Mouse (Mus musculus) hindbrain, embryonic 14.5 days (tissue): Measurements from ENCODE around the gene Epb41l3. TPM values are rescaled to one million over a fixed set of nuclear protein-coding genes. Genes with fewer than 3 reads are reported as not detected.

Experiments
- ATAC-seq: fragments of 200-750 bp; cut with Nextera tagmentation; 2 replicates; pipeline ENCODE4 v1.8.0; 2017; ENCODE audit warnings: moderate number of reproducible peaks, mild to moderate bottlenecking, moderate TSS enrichment, moderate library complexity; ENCODE audit not compliant: low FRiP score
- DNase-seq: peaks from one replicate; pipeline ENCODE4 v3.0.0-alpha.2; 2015; ENCODE audit warnings: low spot score
- H3K27ac ChIP-seq: fragments of 300-500 bp; sonication (generic); 2 replicates; pipeline ENCODE4 v1.5.1; 2014; ENCODE audit warnings: mild to moderate bottlenecking, moderate library complexity
- H3K27me3 ChIP-seq: fragments of 300-500 bp; sonication (generic); 2 replicates; pipeline ENCODE4 v1.6.1; 2014; ENCODE audit warnings: mild to moderate bottlenecking, low read length, mixed read lengths; ENCODE audit not compliant: control insufficient read depth, insufficient read depth
- H3K36me3 ChIP-seq: fragments of 300-500 bp; sonication (generic); replicated peaks from 2 replicates; pipeline ENCODE4 v1.6.1; 2014; ENCODE audit not compliant: control insufficient read depth, insufficient read depth
- H3K4me1 ChIP-seq: fragments of 300-500 bp; sonication (generic); replicated peaks from 2 replicates; pipeline ENCODE4 v1.6.1; 2014; ENCODE audit warnings: antibody characterized with exemption, low read length, mixed read lengths; ENCODE audit not compliant: control insufficient read depth, insufficient read depth
- H3K4me2 ChIP-seq: fragments of 300-500 bp; sonication (generic); replicated peaks from 2 replicates; pipeline ENCODE4 v1.6.1; 2014; ENCODE audit warnings: mild to moderate bottlenecking, moderate library complexity
- H3K4me3 ChIP-seq: fragments of 300-500 bp; sonication (generic); replicated peaks from 2 replicates; pipeline ENCODE4 v1.5.1; 2014; ENCODE audit warnings: mild to moderate bottlenecking, low read length
- H3K9ac ChIP-seq: fragments of 300-500 bp; sonication (generic); 2 replicates; pipeline ENCODE4 v1.6.1; 2014
- H3K9me3 ChIP-seq: fragments of 300-500 bp; sonication (generic); 2 replicates; pipeline ENCODE4 v1.6.1; 2016; ENCODE audit warnings: low read length; ENCODE audit not compliant: control insufficient read depth
- WGBS: fragments of 180-500 bp; shearing (Covaris S2); extraction: QIAGEN DNeasy Blood & Tissue Kit; methylation state at CpG from one replicate; pipeline ENCODE4 v1.1.7; 2014; 5-methylcytosine and 5-hydroxymethylcytosine counted together
- polyA plus RNA-seq: library from polyadenylated mRNA; unstranded; fragments of >200 nt; fragmentation: Nextera tagmentation; extraction: Ambion mirVana; gene quantifications from 2 replicates; pipeline ENCODE4 v1.2.1, GENCODE M21; 2014

The Epb41l3 gene
- polyA plus RNA-seq, 1 experiment from 2014 or later = 108 TPM

GRCm38 (mm10) chr17:69220849-69221248 is 145.4 kb downstream of the Epb41l3 start:
- Histone ChIP-seq H3K4me2 (no peak overlapping the region), H3K27me3 (no peaks in the 10 kb centered on the region), H3K36me3 (no peaks in the 10 kb centered on the region; the same call in 1 of the 2 replicates), H3K27ac (no peak overlapping the region), H3K4me1 (no peaks in the 10 kb centered on the region), H3K4me3 (no peak overlapping the region), H3K9ac (no peak overlapping the region), H3K9me3 (no peaks in the 10 kb centered on the region)
- ATAC-seq (no peak), DNase-seq (no peak)
- 80% methylated on average over 7 of the region's 7 CpGs for WGBS

- no peaks in the 10 kb centered on the region for H3K4me1 ChIP-seq
- H3K36me3 ChIP-seq = no peaks in the 10 kb centered on the region; the same call in 1 of the 2 replicates
- H3K27ac ChIP-seq = no peak overlapping the region
- no peaks in the 10 kb centered on the region for H3K27me3 ChIP-seq
- DNase-seq (no peak), ATAC-seq (no peak)
- no peak overlapping the region for H3K9ac ChIP-seq
- H3K4me2 ChIP-seq = no peak overlapping the region
- 74% methylated on average over 6 of the region's 6 CpGs for WGBS
- H3K9me3 ChIP-seq = no peaks in the 10 kb centered on the region
- no peak overlapping the region for H3K4me3 ChIP-seq
Observed at GRCm38 (mm10) chr17:69221377-69221776, 145.9 kb downstream of the Epb41l3 start.

- H3K36me3 ChIP-seq = no peaks in the 10 kb centered on the region; the same call in 1 of the 2 replicates
- no peak overlapping the region for H3K4me2 ChIP-seq
- H3K4me1 ChIP-seq = peaks cover 7% of the 10 kb centered on the region; the same call in 1 of the 2 replicates
- H3K9me3 ChIP-seq = no peaks in the 10 kb centered on the region
- DNase-seq (no peak), ATAC-seq (no peak)
- no peaks in the 10 kb centered on the region for H3K27me3 ChIP-seq
- WGBS = 44% methylated on average over 10 of the region's 10 CpGs
- H3K27ac ChIP-seq = no peak overlapping the region
- no peak overlapping the region for H3K9ac ChIP-seq
- H3K4me3 ChIP-seq = no peak overlapping the region
Observed at GRCm38 (mm10) chr17:69221966-69222692, 146.6 kb downstream of the Epb41l3 start.

GRCm38 (mm10) chr17:69225996-69226395 is 150.5 kb downstream of the Epb41l3 start:
- no peaks in the 10 kb centered on the region; the same call in 1 of the 2 replicates for H3K36me3 ChIP-seq
- no peaks in the 10 kb centered on the region for H3K9me3 ChIP-seq
- peaks cover 25% of the 10 kb centered on the region for H3K4me1 ChIP-seq
- no peak overlapping the region for H3K27ac ChIP-seq
- no peak overlapping the region for H3K4me3 ChIP-seq
- no peak for DNase-seq
- no peaks in the 10 kb centered on the region for H3K27me3 ChIP-seq
- H3K9ac ChIP-seq = no peak overlapping the region
- H3K4me2 ChIP-seq = no peak overlapping the region
- ATAC-seq = no peak
- 91% methylated on average over 7 of the region's 7 CpGs for WGBS

- Histone ChIP-seq H3K27ac (no peak overlapping the region), H3K4me1 (peaks cover 34% of the 10 kb centered on the region)
- 51% methylated on average over 9 of the region's 9 CpGs for WGBS
Observed at GRCm38 (mm10) chr17:69227426-69228014, 152.0 kb downstream of the Epb41l3 start.

GRCm38 (mm10) chr17:69229451-69229850 is 154.0 kb downstream of the Epb41l3 start:
- DNase-seq (no peak), ATAC-seq (no peak)
- 73% methylated on average over 5 of the region's 5 CpGs for WGBS
- Histone ChIP-seq H3K4me2 (no peak overlapping the region), H3K9me3 (no peaks in the 10 kb centered on the region), H3K27me3 (no peaks in the 10 kb centered on the region), H3K9ac (no peak overlapping the region), H3K4me1 (peaks cover 34% of the 10 kb centered on the region), H3K27ac (peak overlapping the region; percentile 78; the same call in 1 of the 2 replicates), H3K36me3 (no peaks in the 10 kb centered on the region; the same call in 1 of the 2 replicates), H3K4me3 (no peak overlapping the region)

More at GRCm38 (mm10) chr17:69227426-69228014, 152.0 kb downstream of the Epb41l3 start:
- DNase-seq (no peak), ATAC-seq (no peak)
- no peak overlapping the region for H3K4me2 ChIP-seq
- no peak overlapping the region for H3K4me3 ChIP-seq
- no peaks in the 10 kb centered on the region for H3K9me3 ChIP-seq
- no peak overlapping the region for H3K9ac ChIP-seq
- no peaks in the 10 kb centered on the region for H3K27me3 ChIP-seq
- H3K36me3 ChIP-seq = no peaks in the 10 kb centered on the region; the same call in 1 of the 2 replicates

GRCm38 (mm10) chr17:69230131-69230621 is 154.7 kb downstream of the Epb41l3 start:
- H3K4me3 ChIP-seq = no peak overlapping the region
- no peaks in the 10 kb centered on the region for H3K9me3 ChIP-seq
- H3K4me2 ChIP-seq = no peak overlapping the region
- no peak overlapping the region for H3K9ac ChIP-seq
- ATAC-seq (peak; percentile 78), DNase-seq (peak; percentile 51)
- H3K36me3 ChIP-seq = no peaks in the 10 kb centered on the region; the same call in 1 of the 2 replicates
- no peaks in the 10 kb centered on the region for H3K27me3 ChIP-seq
- peak overlapping the region; percentile 78 for H3K27ac ChIP-seq
- WGBS = 16% methylated on average over 6 of the region's 6 CpGs
- H3K4me1 ChIP-seq = peaks cover 34% of the 10 kb centered on the region

GRCm38 (mm10) chr17:69231360-69231759 is 155.9 kb downstream of the Epb41l3 start:
- DNase-seq = no peak
- Histone ChIP-seq H3K9ac (no peak overlapping the region), H3K9me3 (no peaks in the 10 kb centered on the region), H3K36me3 (no peaks in the 10 kb centered on the region), H3K4me3 (no peak overlapping the region), H3K4me2 (no peak overlapping the region), H3K27me3 (no peaks in the 10 kb centered on the region), H3K27ac (no peak overlapping the region; the same call in 1 of the 2 replicates), H3K4me1 (peaks cover 34% of the 10 kb centered on the region)
- no peak for ATAC-seq
- 44% methylated on average over 5 of the region's 5 CpGs for WGBS

GRCm38 (mm10) chr17:69237172-69237571 is 161.7 kb downstream of the Epb41l3 start:
- WGBS = 96% methylated on average over 3 of the region's 3 CpGs
- Histone ChIP-seq H3K4me2 (no peak overlapping the region), H3K4me3 (no peak overlapping the region), H3K9me3 (no peaks in the 10 kb centered on the region), H3K27ac (no peak overlapping the region), H3K36me3 (no peaks in the 10 kb centered on the region), H3K4me1 (no peaks in the 10 kb centered on the region), H3K9ac (no peak overlapping the region), H3K27me3 (no peaks in the 10 kb centered on the region)
- no peak for DNase-seq
- ATAC-seq = 0 out of 2 replicates have a peak, but pooled peaks have one; percentile 21
